Mouse (Mus musculus) brain, embryonic 14.5 days (tissue): ENCODE measurements at regions not wholly inside any gene's neighbourhood (a gene's known extent, or its start where the extent isn't known, plus 50 kb on each side); places are given as distances from the start of the nearest gene placed in this dataset.

ENCODE experiments used
- CTCF ChIP-seq: fragments of 200-500 bp; IDR thresholded peaks from 2 replicates; pipeline ENCODE4 v1.5.1; 2012; ENCODE audit warnings: inconsistent platforms, mild to moderate bottlenecking, moderate library complexity, borderline replicate concordance; ENCODE audit not compliant: insufficient read depth, insufficient read length; ENCODE audit errors: extremely low read depth
- POLR2A ChIP-seq: fragments of 200-500 bp; IDR thresholded peaks from 2 replicates; pipeline ENCODE4 v1.6.1; 2012; ENCODE audit warnings: mild to moderate bottlenecking, inconsistent platforms, borderline replicate concordance; ENCODE audit not compliant: poor library complexity, insufficient read depth, insufficient read length, severe bottlenecking; ENCODE audit errors: extremely low read depth

DNA sequence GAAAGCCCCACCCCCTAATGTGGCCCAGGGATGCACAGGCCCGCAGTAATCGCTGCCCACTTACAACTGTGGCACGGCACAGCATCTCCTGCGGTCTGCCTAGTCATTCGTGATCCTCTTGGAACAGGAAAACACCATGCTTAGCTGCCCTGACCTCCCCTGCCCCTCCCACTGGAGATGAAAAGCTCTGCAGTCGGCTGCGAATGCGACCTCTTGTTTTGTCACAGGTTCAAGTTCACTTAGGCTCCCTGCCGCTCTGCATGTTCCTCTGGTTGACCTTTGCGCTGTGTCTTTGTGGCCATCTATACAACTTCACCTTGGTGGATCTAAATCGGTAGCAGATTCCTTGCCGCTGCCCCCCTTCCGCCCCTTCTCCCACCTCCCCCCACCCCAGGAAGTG, 210.8 kb downstream of the Prdm2 start:
- no peak for TF ChIP-seq POLR2A
- TF ChIP-seq CTCF: no peak
